ENCODE assay signal across 8 mouse cellular contexts in the genomic region with DNA sequence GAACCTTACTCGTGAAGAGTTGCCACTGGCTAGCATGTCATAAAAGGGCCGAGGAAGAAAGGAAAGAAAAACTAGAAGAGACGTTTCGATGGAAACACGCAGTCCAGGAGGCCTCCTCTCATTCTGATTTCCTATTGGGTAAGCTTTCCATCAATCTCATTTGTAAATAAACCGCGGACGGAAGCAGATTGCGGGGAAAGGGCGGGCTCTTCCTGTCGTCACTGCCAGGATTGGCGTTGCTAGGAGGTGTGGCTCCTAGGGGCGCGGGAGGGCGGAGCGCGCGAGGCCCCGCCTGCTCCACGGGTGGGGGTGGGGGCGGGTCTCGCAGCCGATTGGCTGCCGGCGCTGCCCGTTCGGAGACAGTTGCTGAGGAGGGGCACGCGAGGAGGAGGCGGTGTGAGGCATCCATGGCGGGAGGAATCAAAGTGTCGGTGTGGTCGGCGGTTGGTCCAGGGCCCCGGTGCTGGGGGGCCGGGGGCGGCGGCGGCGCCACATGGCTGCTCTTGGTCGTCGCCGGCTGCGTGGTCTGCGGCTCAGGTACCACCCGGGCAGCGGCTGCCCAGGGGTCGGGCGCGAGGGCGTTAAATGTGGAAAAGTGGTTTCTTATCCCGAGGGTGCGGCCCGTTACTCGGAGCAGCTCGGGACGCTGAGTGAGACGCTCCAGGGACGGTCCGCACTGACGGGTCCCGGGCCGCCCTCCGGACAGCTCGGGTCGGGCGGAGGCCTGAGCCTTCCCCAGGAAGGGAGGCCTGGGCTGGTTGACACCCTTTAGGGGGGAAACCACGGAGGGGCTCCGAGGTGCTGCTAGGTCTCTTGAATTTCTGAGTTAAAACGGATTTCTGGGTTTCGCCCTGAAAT. TPM values are rescaled to one million over a fixed set of nuclear protein-coding genes. Genes with fewer than 3 reads are reported as not detected.
A peak's percentile ranks its signal among the peaks of the same experiment; 100 is the strongest.
DNase-seq lines count a peak whose midpoint lies in the region; ATAC-seq and TF ChIP-seq lines count a peak whose summit lies in the region.

No protein-coding gene starts in this region.

- peak overlapping the region; percentile 70 for H3K4me3 ChIP-seq in heart, embryonic 15.5 days
- H3K4me3 ChIP-seq in liver, embryonic 14.5 days (ENCODE audit: insufficient read depth in 1 of 2, low read depth in 2 of 2, low read length in 2 of 2): peak overlapping the region; percentile 75 to 91
- H3K4me3 ChIP-seq in neural tube, embryonic 11.5 days (ENCODE audit: low read depth, low read length): peak overlapping the region; percentile 77
- peak overlapping the region; percentile 70 for H3K4me3 ChIP-seq in stomach, postnatal 0 days (ENCODE audit: low read depth, low read length)

- H3K4me1 ChIP-seq in heart, embryonic 15.5 days (replicated peaks): peaks cover 20% of the 10 kb centered on the region
- peaks cover 4 to 6% of the 10 kb centered on the region in 2 experiments for H3K4me1 ChIP-seq in liver, embryonic 14.5 days (replicated peaks; ENCODE audit: control insufficient read depth in 2 of 2, insufficient read depth in 2 of 2, low read length in 1 of 2)
- no peaks in the 10 kb centered on the region; the same call in 1 of the 2 replicates for H3K4me1 ChIP-seq in neural tube, embryonic 11.5 days (ENCODE audit: control insufficient read depth, insufficient read depth, low read length)
- no peaks in the 10 kb centered on the region for H3K4me1 ChIP-seq in stomach, postnatal 0 days (replicated peaks; ENCODE audit: control insufficient read depth, insufficient read depth)

- WGBS in heart, embryonic 15.5 days: under 1% methylated on average over 71 of the region's 71 CpGs
- under 1% methylated on average over 71 of the region's 71 CpGs for WGBS in liver, embryonic 14.5 days (ENCODE audit: insufficient replicate concordance)
- under 1% methylated on average over 67 of the region's 71 CpGs for WGBS in neural tube, embryonic 11.5 days
- under 1% methylated on average over 64 of the region's 71 CpGs for WGBS in stomach, postnatal 0 days

- peak overlapping the region; percentile 74 for H3K27ac ChIP-seq in heart, embryonic 15.5 days
- peak overlapping the region; percentile 74 for H3K27ac ChIP-seq in liver, embryonic 14.5 days
- H3K27ac ChIP-seq in neural tube, embryonic 11.5 days (ENCODE audit: low read depth, low read length): no peak overlapping the region
- peak overlapping the region; percentile 78 for H3K27ac ChIP-seq in stomach, postnatal 0 days (replicated peaks)

- no peak for TF ChIP-seq CTCF in liver, embryonic 14.5 days (IDR thresholded peaks at IDR 0.05; ENCODE audit: low read depth)
- TF ChIP-seq CTCF in stomach, postnatal 0 days (IDR thresholded peaks at IDR 0.05; ENCODE audit: low read depth): no peak

- peak overlapping the region; percentile 63 for H3K9ac ChIP-seq in heart, embryonic 15.5 days
- H3K9ac ChIP-seq in liver, embryonic 14.5 days (replicated peaks): peak overlapping the region; percentile 80
- H3K9ac ChIP-seq in neural tube, embryonic 11.5 days (ENCODE audit: low read length): peak overlapping the region; percentile 77
- peak overlapping the region; percentile 76 for H3K9ac ChIP-seq in stomach, postnatal 0 days (ENCODE audit: low read length)

- no peaks in the 10 kb centered on the region for H3K9me3 ChIP-seq in heart, embryonic 15.5 days (replicated peaks)
- no peaks in the 10 kb centered on the region for H3K9me3 ChIP-seq in liver, embryonic 14.5 days (ENCODE audit: control insufficient read depth, low read length)
- H3K9me3 ChIP-seq in neural tube, embryonic 11.5 days (ENCODE audit: control insufficient read depth, low read length): no peaks in the 10 kb centered on the region
- no peaks in the 10 kb centered on the region for H3K9me3 ChIP-seq in stomach, postnatal 0 days (ENCODE audit: control insufficient read depth, low read length)

- H3K27me3 ChIP-seq in heart, embryonic 15.5 days: no peaks in the 10 kb centered on the region
- H3K27me3 ChIP-seq in liver, embryonic 14.5 days (ENCODE audit: control insufficient read depth, insufficient read depth, low read length): no peaks in the 10 kb centered on the region
- no peaks in the 10 kb centered on the region for H3K27me3 ChIP-seq in neural tube, embryonic 11.5 days (ENCODE audit: control insufficient read depth, insufficient read depth, low read length)
- H3K27me3 ChIP-seq in stomach, postnatal 0 days (ENCODE audit: control insufficient read depth, insufficient read depth, low read length): no peaks in the 10 kb centered on the region

- no peak for TF ChIP-seq EP300 in liver, embryonic 14.5 days (IDR thresholded peaks at IDR 0.05; ENCODE audit: low read depth)
- TF ChIP-seq EP300 in stomach, postnatal 0 days (optimal IDR thresholded peaks at IDR 0.05): no peak

- peak; percentile 88 for ATAC-seq in CD4-positive, CD25-positive, alpha-beta regulatory T cell, adult 4 months
- peak; percentile 95 for ATAC-seq in heart, embryonic 15.5 days (replicated peaks; ENCODE audit: insufficient number of reproducible peaks, insufficient read depth, low FRiP score, low read depth)
- ATAC-seq in liver, embryonic 14.5 days (ENCODE audit: insufficient read depth): peak; percentile 92
- ATAC-seq in neural tube, embryonic 11.5 days (ENCODE audit: insufficient read depth, low FRiP score, low TSS enrichment): peak; percentile 95
- ATAC-seq in stomach, postnatal 0 days (ENCODE audit: low FRiP score, low TSS enrichment): peak; percentile 95

- no peaks in the 10 kb centered on the region for H3K36me3 ChIP-seq in heart, embryonic 15.5 days
- H3K36me3 ChIP-seq in liver, embryonic 14.5 days (replicated peaks; ENCODE audit: control insufficient read depth, insufficient read depth, low read depth): no peaks in the 10 kb centered on the region
- H3K36me3 ChIP-seq in neural tube, embryonic 11.5 days (ENCODE audit: control insufficient read depth, insufficient read depth, low read length): no peaks in the 10 kb centered on the region
- H3K36me3 ChIP-seq in stomach, postnatal 0 days (ENCODE audit: control insufficient read depth, insufficient read depth, low read length): no peaks in the 10 kb centered on the region

- DNase-seq in c-Kit-negative CD71-positive TER-119-positive erythroid progenitor cells, embryonic 14.5 days (ENCODE audit: low read depth, low spot score): peak; percentile 98
- peak; percentile 95 for DNase-seq in fibroblast of lung, adult 2 months (ENCODE audit: low read depth)
- peak; percentile 92 to 97 for DNase-seq in kidney, postnatal 25 days
- peak; percentile 98 to 99 (median 98) for DNase-seq in liver, embryonic 14.5 days (ENCODE audit: low read depth in 3 of 3, low spot score in 3 of 3)
- DNase-seq in neural tube, embryonic 11.5 days (ENCODE audit: low spot score): peak; percentile 98
- peak; percentile 97 for DNase-seq in stomach, postnatal 0 days (ENCODE audit: low spot score)

- H3K4me2 ChIP-seq in heart, embryonic 15.5 days: peak overlapping the region; percentile 87
- H3K4me2 ChIP-seq in liver, embryonic 14.5 days (ENCODE audit: low read depth): peak overlapping the region; percentile 98
- H3K4me2 ChIP-seq in neural tube, embryonic 11.5 days (ENCODE audit: low read depth): peak overlapping the region; percentile 94
- H3K4me2 ChIP-seq in stomach, postnatal 0 days (replicated peaks; ENCODE audit: low read depth): peak overlapping the region; percentile 96

RNA-seq across cellular contexts. Expression of gene Nab2, which starts 8.6 kb away (rescaled TPM):
- 10 to 100 TPM in 1 of 2 experiments, 1 to 10 TPM in 1; 8.9 to 10.8 TPM for polyA plus RNA-seq in CD4-positive, CD25-positive, alpha-beta regulatory T cell, adult 4 months (2017; shearing (Covaris generic))
- polyA plus RNA-seq in heart, embryonic 15.5 days (2015; fragmentation: Nextera tagmentation; extraction: Ambion mirVana): 10.9 and 14.9 TPM in 2 replicates
- polyA plus RNA-seq in liver, embryonic 14.5 days (2012; rRNA removed): 4.0 and 4.1 TPM in 2 replicates
- polyA plus RNA-seq in liver, embryonic 14.5 days (2014; fragmentation: Nextera tagmentation; extraction: Ambion mirVana): 0.88 and 1.1 TPM in 2 replicates
- 6.2 and 7.8 TPM in 2 replicates for polyA plus RNA-seq in neural tube, embryonic 11.5 days (2014; fragmentation: Nextera tagmentation; extraction: Ambion mirVana)
- polyA plus RNA-seq in stomach, postnatal 0 days (2015; fragmentation: Nextera tagmentation; extraction: Ambion mirVana): 6.8 and 8.9 TPM in 2 replicates

RNA-seq across cellular contexts. Expression of gene Nemp1, which starts 10.2 kb away (rescaled TPM):
- 1 to 10 TPM; 2.5 to 4.0 TPM for polyA plus RNA-seq in CD4-positive, CD25-positive, alpha-beta regulatory T cell, adult 4 months (2017; shearing (Covaris generic))
- 7.8 and 8.9 TPM in 2 replicates for polyA plus RNA-seq in heart, embryonic 15.5 days (2015; fragmentation: Nextera tagmentation; extraction: Ambion mirVana)
- polyA plus RNA-seq in liver, embryonic 14.5 days (2012; rRNA removed): 5.0 and 5.5 TPM in 2 replicates
- polyA plus RNA-seq in liver, embryonic 14.5 days (2014; fragmentation: Nextera tagmentation; extraction: Ambion mirVana): 5.6 and 5.7 TPM in 2 replicates
- 9.3 and 10.6 TPM in 2 replicates for polyA plus RNA-seq in neural tube, embryonic 11.5 days (2014; fragmentation: Nextera tagmentation; extraction: Ambion mirVana)
- 4.1 and 4.5 TPM in 2 replicates for polyA plus RNA-seq in stomach, postnatal 0 days (2015; fragmentation: Nextera tagmentation; extraction: Ambion mirVana)

RNA-seq across cellular contexts. Expression of gene Myo1a, which starts 28.1 kb away (rescaled TPM):
- polyA plus RNA-seq in CD4-positive, CD25-positive, alpha-beta regulatory T cell, adult 4 months (2017; shearing (Covaris generic)): not detected
- 0.25 and 0.29 TPM in 2 replicates for polyA plus RNA-seq in heart, embryonic 15.5 days (2015; fragmentation: Nextera tagmentation; extraction: Ambion mirVana)
- 0.25 and 0.30 TPM in 2 replicates for polyA plus RNA-seq in liver, embryonic 14.5 days (2012; rRNA removed)
- 0.06 and 0.19 TPM in 2 replicates for polyA plus RNA-seq in liver, embryonic 14.5 days (2014; fragmentation: Nextera tagmentation; extraction: Ambion mirVana)
- polyA plus RNA-seq in neural tube, embryonic 11.5 days (2014; fragmentation: Nextera tagmentation; extraction: Ambion mirVana): 0.56 and 0.76 TPM in 2 replicates
- 39.3 and 42.1 TPM in 2 replicates for polyA plus RNA-seq in stomach, postnatal 0 days (2015; fragmentation: Nextera tagmentation; extraction: Ambion mirVana)

RNA-seq across cellular contexts. Expression of gene Stat6, which starts 34.1 kb away (rescaled TPM):
- 100 to 1,000 TPM; 173 to 320 TPM for polyA plus RNA-seq in CD4-positive, CD25-positive, alpha-beta regulatory T cell, adult 4 months (2017; shearing (Covaris generic))
- polyA plus RNA-seq in heart, embryonic 15.5 days (2015; fragmentation: Nextera tagmentation; extraction: Ambion mirVana): 26.2 and 33.5 TPM in 2 replicates
- 10.9 TPM in 2 replicates for polyA plus RNA-seq in liver, embryonic 14.5 days (2012; rRNA removed)
- polyA plus RNA-seq in liver, embryonic 14.5 days (2014; fragmentation: Nextera tagmentation; extraction: Ambion mirVana): 10.2 and 12.4 TPM in 2 replicates
- 6.1 and 6.8 TPM in 2 replicates for polyA plus RNA-seq in neural tube, embryonic 11.5 days (2014; fragmentation: Nextera tagmentation; extraction: Ambion mirVana)
- 31.4 and 34.6 TPM in 2 replicates for polyA plus RNA-seq in stomach, postnatal 0 days (2015; fragmentation: Nextera tagmentation; extraction: Ambion mirVana)

RNA-seq across cellular contexts. Expression of gene Tac2, which starts 47.4 kb away (rescaled TPM):
- not detected for polyA plus RNA-seq in CD4-positive, CD25-positive, alpha-beta regulatory T cell, adult 4 months (2017; shearing (Covaris generic))
- polyA plus RNA-seq in heart, embryonic 15.5 days (2015; fragmentation: Nextera tagmentation; extraction: Ambion mirVana): 0.43 and 0.64 TPM in 2 replicates
- 20.7 and 27.9 TPM in 2 replicates for polyA plus RNA-seq in liver, embryonic 14.5 days (2012; rRNA removed)
- polyA plus RNA-seq in liver, embryonic 14.5 days (2014; fragmentation: Nextera tagmentation; extraction: Ambion mirVana): 26.8 and 31.3 TPM in 2 replicates
- 0.49 and 0.57 TPM in 2 replicates for polyA plus RNA-seq in neural tube, embryonic 11.5 days (2014; fragmentation: Nextera tagmentation; extraction: Ambion mirVana)
- polyA plus RNA-seq in stomach, postnatal 0 days (2015; fragmentation: Nextera tagmentation; extraction: Ambion mirVana): 0.34 and 0.35 TPM in 2 replicates

Comparison
In these comparisons a context has a peak if more than half of its experiments do, and no peak if none do; other contexts are left out.
1. RNA of gene Myo1a, which starts 28.1 kb away (polyA plus RNA-seq): 39.3 to 42.1 TPM in stomach, postnatal 0 days; 0.56 to 0.76 TPM in neural tube, embryonic 11.5 days, 0.06 to 0.30 TPM in liver, embryonic 14.5 days, 0.25 to 0.29 TPM in heart, embryonic 15.5 days and not detected in CD4-positive, CD25-positive, alpha-beta regulatory T cell, adult 4 months; every median in the first group is over 10 times any median in the second.
2. Peak in every context shown above with its lines, with median percentiles within 50 percentile points of each other: ATAC-seq, DNase-seq, H3K4me2 ChIP-seq, H3K4me3 ChIP-seq and H3K9ac ChIP-seq.